Mouse (Mus musculus): ENCODE data around the gene Trim7.

- TF ChIP-seq CTCF (IDR thresholded peaks at IDR 0.05; ENCODE audit: extremely low read depth, insufficient read length, insufficient replicate concordance, low read depth, low read length) (no peak), POLR2A (IDR thresholded peaks at IDR 0.05; ENCODE audit: low read depth, low read length) (no peak)
These were observed 784 bp downstream of the Trim7 start for GRCm38 (mm10) chr11:48826752-48827096.

Data from small intestine, adult 2 months (tissue).